Mouse (Mus musculus) spleen, adult 2 months (tissue): ENCODE results near the gene Tacc3. TPM values are rescaled to one million over a fixed set of nuclear protein-coding genes. Genes with fewer than 3 reads are reported as not detected.
A peak's percentile ranks its signal among the peaks of the same experiment; 100 is the strongest.

Experiments
- DNase-seq, 2 experiments: peaks; one replicate each; pipeline versions ENCODE4 v3.0.0 to v3.0.0-alpha.2; 2012 to 2021; ENCODE audit warnings: low spot score in 2 of 2, low read depth in 1 of 2
- H3K27ac ChIP-seq: fragments of 200-500 bp; 2 replicates; pipeline ENCODE4 v1.5.1; 2012; ENCODE audit warnings: low read length, inconsistent platforms; ENCODE audit not compliant: insufficient read depth
- H3K27me3 ChIP-seq: fragments of 200-500 bp; 2 replicates; pipeline ENCODE4 v1.6.1; 2012; ENCODE audit warnings: mild to moderate bottlenecking, moderate library complexity, low read length, inconsistent platforms; ENCODE audit not compliant: control insufficient read depth, insufficient read depth
- H3K36me3 ChIP-seq: fragments of 200-500 bp; 2 replicates; pipeline ENCODE4 v1.6.1; 2012; ENCODE audit warnings: mild to moderate bottlenecking, low read length, inconsistent platforms; ENCODE audit not compliant: control insufficient read depth, insufficient read depth
- H3K4me1 ChIP-seq: fragments of 200-500 bp; 2 replicates; pipeline ENCODE4 v1.6.1; 2011; ENCODE audit warnings: inconsistent platforms; ENCODE audit not compliant: control insufficient read depth, insufficient read depth, insufficient read length
- H3K4me3 ChIP-seq: fragments of 200-500 bp; 2 replicates; pipeline ENCODE4 v1.5.1; 2011; ENCODE audit warnings: mild to moderate bottlenecking, inconsistent platforms; ENCODE audit not compliant: insufficient read depth, insufficient read length; ENCODE audit errors: extremely low read depth
- CTCF ChIP-seq: fragments of 200-500 bp; IDR thresholded peaks from 2 replicates; pipeline ENCODE4 v1.5.1; 2011; ENCODE audit warnings: mild to moderate bottlenecking, inconsistent platforms; ENCODE audit not compliant: insufficient read depth, insufficient read length, insufficient replicate concordance; ENCODE audit errors: extremely low read depth
- POLR2A ChIP-seq: fragments of 200-500 bp; IDR thresholded peaks from 2 replicates; pipeline ENCODE4 v1.6.1; 2011; ENCODE audit warnings: low read depth, low read length, inconsistent platforms
- WGBS: fragments of 180-500 bp; shearing (Covaris S2); methylation state at CpG from one replicate; pipeline ENCODE4 v1.1.7; 2018; 5-methylcytosine and 5-hydroxymethylcytosine counted together
- polyA plus RNA-seq: library from polyadenylated mRNA; depleted of rRNA; stranded (reverse); fragments of >200 nt; gene quantifications from 2 replicates; pipeline ENCODE4 v1.2.3, GENCODE M21; 2012

Tacc3 gene
- polyA plus RNA-seq, 1 experiment: 9.2 TPM

GRCm38 (mm10) chr5:33638826-33639225, 19.1 kb upstream of the Tacc3 start:
- H3K27ac ChIP-seq: no peak overlapping the region
- 81% methylated on average over 4 of the region's 4 CpGs for WGBS
- no peak for TF ChIP-seq POLR2A
- no peak for TF ChIP-seq CTCF
- no peak overlapping the region for H3K4me3 ChIP-seq
- H3K4me1 ChIP-seq: no peaks in the 10 kb centered on the region
- no peak for DNase-seq
- no peaks in the 10 kb centered on the region for H3K27me3 ChIP-seq
- H3K36me3 ChIP-seq: peaks cover 26% of the 10 kb centered on the region

- peak in 1 of 2 experiments; percentile 49 for DNase-seq
- H3K36me3 ChIP-seq: peaks cover 36% of the 10 kb centered on the region
- TF ChIP-seq CTCF (peak; percentile 44; the same call in 1 of the 2 replicates), POLR2A (no peak)
These were observed 17.3 kb upstream of the Tacc3 start for GRCm38 (mm10) chr5:33640652-33641051.

GRCm38 (mm10) chr5:33651017-33651416, 6.9 kb upstream of the Tacc3 start:
- no peaks in the 10 kb centered on the region for H3K27me3 ChIP-seq
- peaks cover 14% of the 10 kb centered on the region for H3K36me3 ChIP-seq
- H3K4me1 ChIP-seq: peaks cover 13% of the 10 kb centered on the region; the same call in 1 of the 2 replicates
- H3K4me3 ChIP-seq: peak overlapping the region; percentile 91; the same call in 1 of the 2 replicates
- no peak for TF ChIP-seq CTCF
- TF ChIP-seq POLR2A: no peak
- DNase-seq: no peak
- WGBS: 17% methylated on average over 2 of the region's 2 CpGs
- H3K27ac ChIP-seq: peak overlapping the region; percentile 99; the same call in 1 of the 2 replicates

More at GRCm38 (mm10) chr5:33640652-33641051, 17.3 kb upstream of the Tacc3 start:
- Histone ChIP-seq H3K27ac (no peak overlapping the region), H3K4me3 (no peak overlapping the region), H3K27me3 (no peaks in the 10 kb centered on the region), H3K4me1 (no peaks in the 10 kb centered on the region)
- WGBS: 40% methylated on average over 3 of the region's 3 CpGs

- Histone ChIP-seq H3K36me3 (peaks cover 11% of the 10 kb centered on the region), H3K4me1 (peaks cover 14% of the 10 kb centered on the region; the same call in 1 of the 2 replicates), H3K4me3 (peak overlapping the region; percentile 91), H3K27me3 (no peaks in the 10 kb centered on the region), H3K27ac (peak overlapping the region; percentile 99)
- TF ChIP-seq CTCF: no peak
- no peak for TF ChIP-seq POLR2A
- DNase-seq: no peak
- WGBS: 1% methylated on average over 11 of the region's 11 CpGs
These were observed 6.4 kb upstream of the Tacc3 start for GRCm38 (mm10) chr5:33651541-33651920.

GRCm38 (mm10) chr5:33651921-33652782, 5.8 kb upstream of the Tacc3 start, which contains the start of gene Slbp:
Slbp (minus strand) TSS chr5:33652574.
- no peak for TF ChIP-seq CTCF
- peak; percentile 98 for TF ChIP-seq POLR2A
- H3K36me3 ChIP-seq: peaks cover 9% of the 10 kb centered on the region
- under 1% methylated on average over 82 of the region's 82 CpGs for WGBS
- H3K4me1 ChIP-seq: peaks cover 20% of the 10 kb centered on the region; the same call in 1 of the 2 replicates
- H3K27me3 ChIP-seq: no peaks in the 10 kb centered on the region
- H3K4me3 ChIP-seq: peak within 1 kb of the TSS; percentile 91
- DNase-seq: peak; percentile 92 to 94
- peak within 1 kb of the TSS; percentile 99 for H3K27ac ChIP-seq

GRCm38 (mm10) chr5:33652783-33653173, 5.2 kb upstream of the Tacc3 start:
- Histone ChIP-seq H3K27me3 (no peaks in the 10 kb centered on the region), H3K4me1 (peaks cover 20% of the 10 kb centered on the region; the same call in 1 of the 2 replicates), H3K27ac (peak overlapping the region; percentile 50; the same call in 1 of the 2 replicates), H3K4me3 (peak overlapping the region; percentile 25; the same call in 1 of the 2 replicates), H3K36me3 (peaks cover 9% of the 10 kb centered on the region)
- TF ChIP-seq CTCF (no peak), POLR2A (no peak)
- no peak for DNase-seq
- WGBS: 11% methylated on average over 9 of the region's 9 CpGs
